Mouse (Mus musculus) stomach, embryonic 16.5 days (tissue): ENCODE results near the gene Itpr2. TPM values are rescaled to one million over a fixed set of nuclear protein-coding genes. Genes with fewer than 3 reads are reported as not detected.

ENCODE experiments used
- ATAC-seq: fragments of 200-750 bp; cut with Nextera tagmentation; 2 replicates; pipeline ENCODE4 v1.8.0; 2017; ENCODE audit warnings: moderate number of reproducible peaks, moderate TSS enrichment; ENCODE audit not compliant: insufficient read depth, low FRiP score
- H3K27ac ChIP-seq: fragments of 300-500 bp; sonication (generic); 2 replicates; pipeline ENCODE4 v1.5.1; 2014; ENCODE audit warnings: low read length
- H3K27me3 ChIP-seq: fragments of 300-500 bp; sonication (generic); 2 replicates; pipeline ENCODE4 v1.6.1; 2014; ENCODE audit warnings: low read length, control low read depth, mixed read lengths; ENCODE audit not compliant: control insufficient read depth, insufficient read depth
- H3K36me3 ChIP-seq: fragments of 300-500 bp; sonication (generic); 2 replicates; pipeline ENCODE4 v1.6.1; 2014; ENCODE audit warnings: low read length; ENCODE audit not compliant: control insufficient read depth, insufficient read depth
- H3K4me1 ChIP-seq: fragments of 300-500 bp; sonication (generic); 2 replicates; pipeline ENCODE4 v1.6.1; 2014; ENCODE audit warnings: low read length, control low read depth, mixed read lengths; ENCODE audit not compliant: control insufficient read depth, insufficient read depth
- H3K4me2 ChIP-seq: fragments of 300-500 bp; sonication (generic); 2 replicates; pipeline ENCODE4 v1.6.1; 2014; ENCODE audit warnings: low read depth, low read length, mixed read lengths
- H3K4me3 ChIP-seq: fragments of 300-500 bp; sonication (generic); replicated peaks from 2 replicates; pipeline ENCODE4 v1.5.1; 2014; ENCODE audit warnings: mild to moderate bottlenecking, low read length
- H3K9ac ChIP-seq: fragments of 300-500 bp; sonication (generic); 2 replicates; pipeline ENCODE4 v1.6.1; 2014; ENCODE audit warnings: low read length
- H3K9me3 ChIP-seq: fragments of 300-500 bp; sonication (generic); replicated peaks from 2 replicates; pipeline ENCODE4 v1.6.1; 2016; ENCODE audit warnings: low read length, control low read depth; ENCODE audit not compliant: control insufficient read depth
- WGBS: fragments of 180-500 bp; shearing (Covaris S2); extraction: QIAGEN DNeasy Blood & Tissue Kit; methylation state at CpG from one replicate; pipeline ENCODE4 v1.1.7; 2014; 5-methylcytosine and 5-hydroxymethylcytosine counted together
- polyA plus RNA-seq: library from polyadenylated mRNA; unstranded; fragments of >200 nt; fragmentation: Nextera tagmentation; extraction: Ambion mirVana; gene quantifications from 2 replicates; pipeline ENCODE4 v1.2.1, GENCODE M21; 2015

Itpr2 gene
- polyA plus RNA-seq, 1 experiment from 2014 or later, result 14.8 TPM

DNA sequence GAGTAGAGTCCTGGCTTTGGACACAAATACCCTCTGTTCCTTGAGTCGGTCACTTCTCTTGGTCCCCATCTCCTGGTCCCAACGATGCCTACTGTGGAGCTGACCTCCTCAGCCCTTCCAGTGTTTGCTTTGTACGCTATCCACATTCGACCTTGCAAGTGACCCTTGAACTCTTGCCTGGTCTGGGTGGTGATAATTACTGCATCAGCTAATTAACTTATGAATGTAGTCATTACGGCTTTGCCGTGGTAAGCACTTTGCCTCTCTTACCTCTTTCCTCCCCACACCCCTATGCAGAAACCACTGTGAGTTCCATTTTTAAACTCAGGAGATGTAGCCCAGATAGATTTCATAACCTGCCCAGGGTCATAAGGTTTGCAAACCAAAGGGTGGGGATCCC is 1.8 kb downstream of the Itpr2 start:
- Histone ChIP-seq H3K27me3 (no peaks in the 10 kb centered on the region), H3K4me2 (no peak overlapping the region), H3K4me3 (no peak overlapping the region), H3K9ac (no peak overlapping the region), H3K4me1 (peaks cover 8% of the 10 kb centered on the region; the same call in 1 of the 2 replicates), H3K36me3 (no peaks in the 10 kb centered on the region), H3K9me3 (no peaks in the 10 kb centered on the region), H3K27ac (no peak overlapping the region)
- WGBS, result 77% methylated on average over 6 of the region's 6 CpGs
- no peak for ATAC-seq

DNA sequence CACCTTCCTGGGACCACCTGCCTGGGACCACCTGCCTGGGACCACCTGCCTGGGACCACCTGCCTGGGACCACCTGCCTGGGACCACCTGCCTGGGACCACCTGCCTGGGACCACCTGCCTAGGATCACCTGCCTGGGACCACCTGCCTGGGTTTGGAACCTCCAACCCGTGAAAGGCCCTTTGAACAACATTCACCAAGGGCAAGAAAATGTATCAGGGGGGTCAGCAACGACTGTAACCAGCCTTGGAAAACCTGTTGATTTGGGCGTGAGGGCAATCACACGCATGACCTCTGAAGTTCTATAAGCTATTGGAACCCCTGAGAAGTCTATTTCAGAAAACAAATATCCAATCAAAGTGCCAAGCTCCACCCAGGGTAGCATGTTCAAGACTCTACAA is 2.5 kb downstream of the Itpr2 start:
- Histone ChIP-seq H3K9me3 (no peaks in the 10 kb centered on the region), H3K36me3 (no peaks in the 10 kb centered on the region), H3K4me1 (peaks cover 8% of the 10 kb centered on the region; the same call in 1 of the 2 replicates), H3K9ac (no peak overlapping the region), H3K4me3 (no peak overlapping the region), H3K4me2 (no peak overlapping the region), H3K27ac (no peak overlapping the region), H3K27me3 (no peaks in the 10 kb centered on the region)
- WGBS, result 79% methylated on average over 4 of the region's 4 CpGs
- no peak for ATAC-seq

GRCm38 (mm10) chr6:146498416-146498815 is 3.6 kb downstream of the Itpr2 start:
- Histone ChIP-seq H3K27me3 (no peaks in the 10 kb centered on the region), H3K4me1 (peaks cover 8% of the 10 kb centered on the region; the same call in 1 of the 2 replicates), H3K9ac (no peak overlapping the region), H3K9me3 (no peaks in the 10 kb centered on the region), H3K27ac (no peak overlapping the region), H3K36me3 (no peaks in the 10 kb centered on the region), H3K4me2 (no peak overlapping the region), H3K4me3 (no peak overlapping the region)
- ATAC-seq, result no peak
- WGBS, result 85% methylated on average over 3 of the region's 3 CpGs

DNA sequence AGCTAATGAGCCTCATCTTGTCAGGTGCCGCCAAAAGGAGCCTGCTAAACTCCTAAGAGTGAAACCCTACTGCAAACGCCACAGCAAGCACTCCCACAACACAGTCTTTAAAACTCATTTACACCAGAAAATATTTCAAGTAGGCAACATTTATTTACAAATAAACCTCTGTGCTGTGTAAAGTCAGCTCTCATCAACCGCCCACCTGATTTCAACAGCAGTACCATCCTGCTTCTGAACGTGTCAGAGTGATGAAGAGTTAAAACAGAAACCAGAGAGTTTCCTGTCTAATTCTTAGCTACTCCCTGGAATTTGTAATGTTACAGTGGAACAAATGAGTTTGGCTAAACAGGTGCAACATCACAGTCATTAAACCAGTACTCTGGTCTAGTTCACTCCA is 4.2 kb downstream of the Itpr2 start:
- no peak overlapping the region for H3K4me3 ChIP-seq
- no peaks in the 10 kb centered on the region for H3K36me3 ChIP-seq
- no peak for ATAC-seq
- no peaks in the 10 kb centered on the region for H3K9me3 ChIP-seq
- H3K4me1 ChIP-seq, result peaks cover 8% of the 10 kb centered on the region; the same call in 1 of the 2 replicates
- WGBS, result 70% methylated on average over 4 of the region's 4 CpGs
- H3K4me2 ChIP-seq, result no peak overlapping the region
- H3K27ac ChIP-seq, result no peak overlapping the region
- no peaks in the 10 kb centered on the region for H3K27me3 ChIP-seq
- no peak overlapping the region for H3K9ac ChIP-seq

DNA sequence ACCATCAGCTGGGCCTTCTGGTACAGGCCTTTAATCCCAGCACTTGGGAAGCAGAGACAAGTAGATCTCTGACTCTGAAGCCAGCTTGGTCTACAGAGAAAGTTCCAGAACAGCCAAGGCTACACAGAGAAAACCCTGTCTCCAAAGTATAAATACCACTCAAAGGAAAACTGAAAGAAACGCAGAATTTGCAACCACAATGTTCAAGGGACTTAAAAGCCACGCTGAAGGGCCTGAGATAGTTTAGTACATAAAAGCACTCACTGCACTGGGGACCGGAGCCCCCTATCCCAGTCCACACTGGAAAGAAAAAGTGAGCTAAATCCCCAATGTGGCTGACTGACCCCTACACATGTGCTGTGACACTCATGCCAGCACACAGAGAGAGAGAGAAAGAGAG is 4.6 kb downstream of the Itpr2 start:
- WGBS, result 78% methylated on average over 3 of the region's 3 CpGs
- Histone ChIP-seq H3K9ac (no peak overlapping the region), H3K27ac (no peak overlapping the region), H3K9me3 (no peaks in the 10 kb centered on the region), H3K27me3 (no peaks in the 10 kb centered on the region), H3K4me2 (no peak overlapping the region), H3K36me3 (no peaks in the 10 kb centered on the region), H3K4me3 (no peak overlapping the region), H3K4me1 (peaks cover 8% of the 10 kb centered on the region; the same call in 1 of the 2 replicates)
- no peak for ATAC-seq

DNA sequence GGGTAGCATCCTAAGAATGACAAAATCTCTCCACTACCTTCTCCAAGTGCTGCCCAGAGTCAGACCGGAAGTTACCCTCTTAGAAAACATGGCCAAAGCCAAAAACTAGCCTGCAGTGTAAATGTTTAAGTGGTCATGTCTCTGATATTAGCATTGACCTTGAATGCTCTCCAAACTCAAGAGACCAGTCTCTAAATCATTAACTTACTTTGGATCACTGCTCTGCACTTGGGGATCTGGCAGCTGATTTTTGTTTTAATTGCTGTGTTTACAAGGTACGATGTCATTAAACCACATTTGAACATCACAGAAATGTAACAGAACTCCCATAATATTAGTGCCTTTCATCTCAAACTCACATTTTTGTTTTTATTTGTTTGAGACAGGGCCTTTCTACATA is 10.3 kb downstream of the Itpr2 start:
- no peaks in the 10 kb centered on the region for H3K9me3 ChIP-seq
- no peak overlapping the region for H3K4me2 ChIP-seq
- no peak overlapping the region for H3K4me3 ChIP-seq
- no peak overlapping the region for H3K9ac ChIP-seq
- H3K27me3 ChIP-seq, result no peaks in the 10 kb centered on the region
- H3K27ac ChIP-seq, result no peak overlapping the region
- no peak for ATAC-seq
- 63% methylated on average over 2 of the region's 2 CpGs for WGBS
- no peaks in the 10 kb centered on the region for H3K4me1 ChIP-seq
- no peaks in the 10 kb centered on the region for H3K36me3 ChIP-seq

DNA sequence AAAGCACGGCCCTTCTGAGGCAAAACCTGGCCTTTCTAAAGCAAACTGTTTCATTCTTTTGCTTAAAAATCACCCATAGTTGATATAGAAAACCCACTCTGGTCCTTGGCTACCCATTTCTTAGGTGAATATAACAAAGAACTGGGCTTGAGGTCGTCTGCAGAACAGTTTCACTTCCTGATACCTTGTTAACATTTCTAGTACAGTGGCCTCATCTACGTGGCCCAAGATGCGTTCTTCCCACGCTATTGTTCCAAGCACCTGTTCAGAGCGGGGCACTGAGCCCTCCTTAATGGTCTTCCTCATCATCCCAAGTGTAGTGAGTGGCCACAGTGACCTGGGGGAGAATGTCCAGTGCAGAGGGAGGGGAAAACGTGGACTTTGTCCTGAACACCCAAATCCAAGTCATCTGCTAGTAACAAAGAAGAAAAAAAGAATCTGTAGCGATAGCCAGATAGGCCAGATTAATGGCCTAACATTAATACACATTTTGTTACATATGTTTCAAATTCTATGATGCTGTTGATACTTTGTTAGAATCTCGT is 11.5 kb downstream of the Itpr2 start:
- no peak for ATAC-seq
- no peak overlapping the region for H3K4me3 ChIP-seq
- H3K9ac ChIP-seq, result no peak overlapping the region
- H3K4me2 ChIP-seq, result no peak overlapping the region
- WGBS, result 79% methylated on average over 9 of the region's 9 CpGs
- H3K27ac ChIP-seq, result no peak overlapping the region
- no peaks in the 10 kb centered on the region for H3K4me1 ChIP-seq
- H3K36me3 ChIP-seq, result no peaks in the 10 kb centered on the region
- H3K27me3 ChIP-seq, result no peaks in the 10 kb centered on the region
- H3K9me3 ChIP-seq, result no peaks in the 10 kb centered on the region

- Histone ChIP-seq H3K27ac (no peak overlapping the region), H3K4me1 (no peaks in the 10 kb centered on the region), H3K9ac (no peak overlapping the region), H3K27me3 (no peaks in the 10 kb centered on the region), H3K4me2 (no peak overlapping the region), H3K36me3 (no peaks in the 10 kb centered on the region), H3K9me3 (no peaks in the 10 kb centered on the region), H3K4me3 (no peak overlapping the region)
- WGBS, result 79% methylated on average over 6 of the region's 6 CpGs
- no peak for ATAC-seq
Observed at GRCm38 (mm10) chr6:146489841-146490240, 12.2 kb downstream of the Itpr2 start.

GRCm38 (mm10) chr6:146488749-146489148 is 13.3 kb downstream of the Itpr2 start:
- Histone ChIP-seq H3K9me3 (no peaks in the 10 kb centered on the region), H3K27ac (no peak overlapping the region), H3K9ac (no peak overlapping the region), H3K36me3 (no peaks in the 10 kb centered on the region), H3K27me3 (no peaks in the 10 kb centered on the region), H3K4me1 (no peaks in the 10 kb centered on the region), H3K4me2 (no peak overlapping the region), H3K4me3 (no peak overlapping the region)
- peak; percentile 82 for ATAC-seq
- WGBS, result 53% methylated on average over 3 of the region's 3 CpGs

DNA sequence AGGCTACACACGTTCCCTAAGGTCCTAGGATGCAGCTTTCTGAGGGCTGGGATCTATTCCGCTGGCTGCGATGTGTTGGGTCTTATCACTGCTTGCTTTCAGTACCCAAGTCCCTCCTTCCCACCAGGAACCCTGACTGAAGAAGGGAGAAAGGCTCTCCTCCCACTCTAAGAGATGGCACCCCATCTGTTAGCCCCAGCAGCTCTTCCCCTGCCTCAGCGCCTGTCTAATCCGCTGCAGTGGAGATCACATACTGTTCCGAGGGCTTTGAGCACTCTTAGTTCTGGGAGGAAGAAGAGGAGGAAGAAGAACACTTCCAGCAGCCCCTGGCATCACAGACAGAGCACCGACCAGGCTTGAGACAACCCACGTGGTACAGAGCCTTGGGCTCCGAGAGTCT is 14.9 kb downstream of the Itpr2 start:
- no peak overlapping the region for H3K9ac ChIP-seq
- 75% methylated on average over 9 of the region's 9 CpGs for WGBS
- H3K36me3 ChIP-seq, result no peaks in the 10 kb centered on the region
- ATAC-seq, result no peak
- H3K27ac ChIP-seq, result no peak overlapping the region
- H3K4me2 ChIP-seq, result no peak overlapping the region
- H3K4me3 ChIP-seq, result no peak overlapping the region
- H3K9me3 ChIP-seq, result no peaks in the 10 kb centered on the region
- H3K4me1 ChIP-seq, result no peaks in the 10 kb centered on the region
- H3K27me3 ChIP-seq, result no peaks in the 10 kb centered on the region
